Mouse (Mus musculus) heart, postnatal 25 days (tissue): ENCODE results near the gene Ggt6. TPM values are rescaled to one million over a fixed set of nuclear protein-coding genes. Genes with fewer than 3 reads are reported as not detected.
A peak's percentile ranks its signal among the peaks of the same experiment; 100 is the strongest.

Experiments
- DNase-seq: peaks from one replicate; pipeline ENCODE4 v3.0.0; 2022; ENCODE audit warnings: low spot score
- intact Hi-C: fragments of 180-260 bp; cut with DNase I; formaldehyde crosslinking; loops from one replicate; pipeline ENCODE4 v1.15.1; 2025
- total RNA-seq, 2 experiments: library from RNA; stranded (reverse); gene quantifications; 2 replicates each; pipeline ENCODE4 v1.2.3; 2021

Gene Ggt6
- total RNA-seq, 2 experiments from 2014 or later: 0.31 TPM; not detected in 1

- intact Hi-C loops: loop anchor here (5.0 kb wide), 1 partner anchor 50 kb away; no protein-coding TSS in a partner anchor
- no peak for DNase-seq
Observed at GRCm38 (mm10) chr11:72466694-72467507, 31.6 kb downstream of the Ggt6 start.

- no peak for DNase-seq
- intact Hi-C loops: loop anchor here (5.0 kb wide), 1 partner anchor 49 kb away; no protein-coding TSS in a partner anchor
Observed at GRCm38 (mm10) chr11:72468525-72468924, 33.2 kb downstream of the Ggt6 start.

- DNase-seq: peak; percentile 78
- intact Hi-C loops: loop anchor here (5.0 kb wide), 1 partner anchor 48 kb away; no protein-coding TSS in a partner anchor
Observed at GRCm38 (mm10) chr11:72469217-72469616, 33.9 kb downstream of the Ggt6 start.

- DNase-seq: no peak
- intact Hi-C loops: loop anchor here (2.0 kb wide), 1 partner anchor 17 kb away; no protein-coding TSS in a partner anchor
Observed at GRCm38 (mm10) chr11:72470004-72470403, 34.7 kb downstream of the Ggt6 start.

- no peak for DNase-seq
- intact Hi-C loops: loop anchor here (2.0 kb wide), 1 partner anchor 15 kb away; no protein-coding TSS in a partner anchor
Observed at GRCm38 (mm10) chr11:72471381-72471780, 36.1 kb downstream of the Ggt6 start.

- no peak for DNase-seq
- intact Hi-C loops: no loop called here
Observed at GRCm38 (mm10) chr11:72473540-72473939, 38.2 kb downstream of the Ggt6 start.

GRCm38 (mm10) chr11:72474926-72475325, 39.6 kb downstream of the Ggt6 start:
- intact Hi-C loops: no loop called here
- no peak for DNase-seq

GRCm38 (mm10) chr11:72475408-72475807, 40.1 kb downstream of the Ggt6 start:
- DNase-seq: no peak
- intact Hi-C loops: no loop called here

GRCm38 (mm10) chr11:72476074-72476625, 40.8 kb downstream of the Ggt6 start:
- intact Hi-C loops: no loop called here
- no peak for DNase-seq

- peak; percentile 48 for DNase-seq
- intact Hi-C loops: no loop called here
Observed at GRCm38 (mm10) chr11:72477182-72477581, 41.9 kb downstream of the Ggt6 start.

GRCm38 (mm10) chr11:72477653-72478052, 42.3 kb downstream of the Ggt6 start:
- DNase-seq: no peak
- intact Hi-C loops: no loop called here

- intact Hi-C loops: no loop called here
- peak; percentile 32 for DNase-seq
Observed at GRCm38 (mm10) chr11:72478228-72478627, 42.9 kb downstream of the Ggt6 start.

- DNase-seq: no peak
- intact Hi-C loops: no loop called here
Observed at GRCm38 (mm10) chr11:72479499-72479898, 44.2 kb downstream of the Ggt6 start.

- no peak for DNase-seq
- intact Hi-C loops: no loop called here
Observed at GRCm38 (mm10) chr11:72481313-72481712, 46.0 kb downstream of the Ggt6 start.

GRCm38 (mm10) chr11:72481952-72482351, 46.6 kb downstream of the Ggt6 start:
- intact Hi-C loops: no loop called here
- DNase-seq: no peak

GRCm38 (mm10) chr11:72484549-72484948, 49.2 kb downstream of the Ggt6 start:
- intact Hi-C loops: no loop called here
- DNase-seq: no peak

GRCm38 (mm10) chr11:72485157-72485556, 49.8 kb downstream of the Ggt6 start:
- DNase-seq: no peak
- intact Hi-C loops: loop anchor here (5.0 kb wide), 1 partner anchor 43 kb away; the partner anchor contains the start of gene Mybbp1a

- intact Hi-C loops: loop anchor here (2.0 to 5.0 kb wide), 3 partner anchors 15 to 44 kb away; partner anchors contain the start of gene Mybbp1a
Observed at GRCm38 (mm10) chr11:72485960-72486359, 50.6 kb downstream of the Ggt6 start.

GRCm38 (mm10) chr11:72487171-72487570, 51.8 kb downstream of the Ggt6 start:
- intact Hi-C loops: loop anchor here (2.0 to 5.0 kb wide), 3 partner anchors 16 to 45 kb away; partner anchors contain the start of gene Mybbp1a
- no peak for DNase-seq

More at GRCm38 (mm10) chr11:72485960-72486359, 50.6 kb downstream of the Ggt6 start:
- DNase-seq: no peak

GRCm38 (mm10) chr11:72487739-72488138, 52.4 kb downstream of the Ggt6 start:
- DNase-seq: no peak
- intact Hi-C loops: loop anchor here (2.0 to 5.0 kb wide), 4 partner anchors 17 to 45 kb away; partner anchors contain the start of gene Mybbp1a
